Mouse (Mus musculus) hindbrain, embryonic 11.5 days (tissue): Measurements from ENCODE around the gene Nav1. TPM values are rescaled to one million over a fixed set of nuclear protein-coding genes. Genes with fewer than 3 reads are reported as not detected.

ENCODE experiments used
- ATAC-seq: fragments of 200-750 bp; cut with Nextera tagmentation; 2 replicates; pipeline ENCODE4 v1.8.0; 2017; ENCODE audit warnings: mild to moderate bottlenecking, moderate TSS enrichment, moderate library complexity; ENCODE audit not compliant: low FRiP score
- DNase-seq: peaks from one replicate; pipeline ENCODE4 v3.0.0-alpha.2; 2015; ENCODE audit warnings: low spot score
- H3K27ac ChIP-seq: fragments of 300-500 bp; sonication (generic); 2 replicates; pipeline ENCODE4 v1.5.1; 2014; ENCODE audit warnings: mild to moderate bottlenecking, low read depth, low read length
- H3K27me3 ChIP-seq: fragments of 300-500 bp; sonication (generic); 2 replicates; pipeline ENCODE4 v1.6.1; 2014; ENCODE audit warnings: mild to moderate bottlenecking, low read length, moderate library complexity, mixed read lengths; ENCODE audit not compliant: control insufficient read depth, insufficient read depth
- H3K36me3 ChIP-seq: fragments of 300-500 bp; sonication (generic); 2 replicates; pipeline ENCODE4 v1.6.1; 2014; ENCODE audit warnings: mild to moderate bottlenecking, low read length, moderate library complexity, mixed read lengths; ENCODE audit not compliant: control insufficient read depth, insufficient read depth
- H3K4me1 ChIP-seq: fragments of 300-500 bp; sonication (generic); replicated peaks from 2 replicates; pipeline ENCODE4 v1.6.1; 2014; ENCODE audit warnings: low read length, mixed read lengths; ENCODE audit not compliant: control insufficient read depth, insufficient read depth
- H3K4me2 ChIP-seq: fragments of 300-500 bp; sonication (generic); replicated peaks from 2 replicates; pipeline ENCODE4 v1.6.1; 2014; ENCODE audit warnings: mild to moderate bottlenecking, low read depth, low read length
- H3K4me3 ChIP-seq: fragments of 300-500 bp; sonication (generic); 2 replicates; pipeline ENCODE4 v1.5.1; 2014; ENCODE audit warnings: low read depth, low read length
- H3K9ac ChIP-seq: fragments of 300-500 bp; sonication (generic); 2 replicates; pipeline ENCODE4 v1.6.1; 2014; ENCODE audit warnings: low read depth, low read length
- H3K9me3 ChIP-seq: fragments of 300-500 bp; sonication (generic); 2 replicates; pipeline ENCODE4 v1.6.1; 2016; ENCODE audit warnings: low read length; ENCODE audit not compliant: control insufficient read depth
- WGBS: fragments of 180-500 bp; shearing (Covaris S2); extraction: QIAGEN DNeasy Blood & Tissue Kit; methylation state at CpG from one replicate; pipeline ENCODE4 v1.1.7; 2014; 5-methylcytosine and 5-hydroxymethylcytosine counted together
- polyA plus RNA-seq: library from polyadenylated mRNA; unstranded; fragments of >200 nt; fragmentation: Nextera tagmentation; extraction: Ambion mirVana; gene quantifications from 2 replicates; pipeline ENCODE4 v1.2.1, GENCODE M21; 2014

Nav1 gene
- polyA plus RNA-seq, 1 experiment from 2014 or later = 21.0 TPM

DNA sequence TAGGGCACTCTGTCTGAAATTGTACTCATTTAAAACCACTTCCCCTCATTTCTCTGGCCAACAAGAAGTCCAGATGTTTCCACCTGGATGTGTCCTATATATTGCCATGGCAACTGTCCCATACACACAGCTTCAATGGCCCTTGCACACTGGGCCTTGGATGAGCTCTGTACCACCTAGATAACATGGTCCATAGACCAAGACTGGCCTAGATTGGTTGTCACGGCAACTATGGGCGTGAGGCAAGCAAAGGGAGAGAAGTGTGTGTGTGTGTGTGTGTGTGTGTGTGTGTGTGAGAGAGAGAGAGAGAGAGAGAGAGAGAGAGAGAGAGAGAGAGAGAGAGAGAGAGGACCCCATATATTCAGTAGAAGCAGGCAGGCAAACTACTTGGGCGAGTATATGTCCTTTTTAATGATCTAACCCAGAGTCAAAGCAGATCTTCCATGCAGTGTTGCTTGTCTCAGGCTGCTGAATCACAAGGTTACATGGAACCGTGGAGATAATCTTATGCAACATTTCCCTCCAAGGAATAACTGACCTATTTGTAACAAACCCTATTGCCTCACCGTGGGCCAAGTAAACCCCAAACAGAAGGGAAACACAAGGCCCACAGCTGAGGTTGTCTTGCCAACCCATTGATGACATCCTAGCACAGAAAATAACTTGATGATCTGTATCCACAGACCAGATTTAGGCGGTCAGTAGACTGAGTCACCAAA lies 13.4 kb downstream of the Nav1 start:
- H3K36me3 ChIP-seq = no peaks in the 10 kb centered on the region
- WGBS = 78% methylated on average over 6 of the region's 6 CpGs

DNA sequence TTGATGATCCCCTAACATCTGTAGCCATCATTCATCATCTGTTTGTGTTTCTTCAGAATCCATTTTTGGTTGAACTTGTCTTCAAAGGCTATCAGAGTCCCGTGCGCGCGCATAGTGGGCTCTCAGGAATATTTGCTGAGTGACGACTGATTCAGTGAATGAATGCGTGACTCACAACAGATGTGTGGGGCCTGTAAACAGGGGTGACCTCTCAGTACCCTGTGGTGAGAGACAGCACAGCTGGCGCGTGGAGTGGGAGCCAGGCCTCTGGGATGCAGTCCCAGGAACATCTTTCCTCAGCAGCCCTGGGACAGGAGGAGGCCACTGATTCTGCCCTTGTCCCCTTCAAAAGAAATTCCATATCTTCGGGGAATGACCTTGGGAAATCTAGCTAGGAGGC lies 16.3 kb downstream of the Nav1 start:
- WGBS = 75% methylated on average over 9 of the region's 9 CpGs
- H3K4me2 ChIP-seq = no peak overlapping the region
- ATAC-seq (no peak), DNase-seq (no peak)
- peaks cover 2% of the 10 kb centered on the region; the same call in 1 of the 2 replicates for H3K4me1 ChIP-seq
- H3K9me3 ChIP-seq = no peaks in the 10 kb centered on the region
- no peak overlapping the region for H3K9ac ChIP-seq
- no peaks in the 10 kb centered on the region for H3K27me3 ChIP-seq
- H3K4me3 ChIP-seq = no peak overlapping the region
- H3K36me3 ChIP-seq = no peaks in the 10 kb centered on the region
- H3K27ac ChIP-seq = no peak overlapping the region

More for the DNA sequence above, 13.4 kb downstream of the Nav1 start:
- no peak overlapping the region for H3K4me2 ChIP-seq
- H3K27ac ChIP-seq = no peak overlapping the region
- H3K9me3 ChIP-seq = no peaks in the 10 kb centered on the region
- no peak overlapping the region for H3K4me3 ChIP-seq
- H3K27me3 ChIP-seq = no peaks in the 10 kb centered on the region
- ATAC-seq = no peak
- H3K4me1 ChIP-seq = no peaks in the 10 kb centered on the region
- no peak overlapping the region for H3K9ac ChIP-seq
- no peak for DNase-seq

GRCm38 (mm10) chr1:135588973-135589372 lies 18.1 kb downstream of the Nav1 start:
- ATAC-seq = no peak
- 51% methylated on average over 3 of the region's 3 CpGs for WGBS

GRCm38 (mm10) chr1:135586903-135587302 lies 20.2 kb downstream of the Nav1 start:
- no peak overlapping the region for H3K9ac ChIP-seq
- H3K27ac ChIP-seq = no peak overlapping the region
- H3K4me1 ChIP-seq = peaks cover 12% of the 10 kb centered on the region
- no peaks in the 10 kb centered on the region for H3K36me3 ChIP-seq
- H3K27me3 ChIP-seq = no peaks in the 10 kb centered on the region
- DNase-seq (no peak), ATAC-seq (no peak)
- no peak overlapping the region for H3K4me2 ChIP-seq
- H3K9me3 ChIP-seq = no peaks in the 10 kb centered on the region
- H3K4me3 ChIP-seq = no peak overlapping the region

More at GRCm38 (mm10) chr1:135588973-135589372, 18.1 kb downstream of the Nav1 start:
- H3K27ac ChIP-seq = no peak overlapping the region
- no peaks in the 10 kb centered on the region for H3K27me3 ChIP-seq
- no peak overlapping the region for H3K4me2 ChIP-seq
- H3K36me3 ChIP-seq = no peaks in the 10 kb centered on the region
- H3K4me1 ChIP-seq = peaks cover 4% of the 10 kb centered on the region; the same call in 1 of the 2 replicates
- DNase-seq = no peak
- no peak overlapping the region for H3K9ac ChIP-seq
- H3K9me3 ChIP-seq = no peaks in the 10 kb centered on the region
- H3K4me3 ChIP-seq = no peak overlapping the region

DNA sequence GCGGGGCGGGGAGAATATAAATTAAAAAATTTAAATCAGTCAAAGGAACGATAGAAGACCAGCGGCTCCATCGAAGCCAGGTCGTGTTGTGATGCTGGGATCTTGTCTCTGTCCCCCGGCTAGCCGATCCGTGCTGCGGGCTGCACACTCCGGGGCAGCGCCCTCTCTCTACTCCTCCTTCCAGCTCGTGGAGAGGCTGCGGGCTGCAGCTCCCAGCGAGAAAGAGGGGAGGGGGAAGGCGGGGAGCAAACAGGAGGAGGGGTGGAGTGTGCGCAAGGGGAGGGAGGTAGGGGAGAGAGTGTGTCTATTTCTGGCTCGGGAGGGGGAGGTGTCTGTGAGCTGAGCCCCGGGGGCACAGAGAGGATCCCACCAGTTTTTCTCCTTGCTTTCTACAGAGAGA lies 21.5 kb downstream of the Nav1 start:
- ATAC-seq (peak; percentile 72), DNase-seq (peak; percentile 75)
- Histone ChIP-seq H3K4me2 (peak overlapping the region; percentile 82), H3K27ac (peak overlapping the region; percentile 83), H3K27me3 (no peaks in the 10 kb centered on the region), H3K36me3 (no peaks in the 10 kb centered on the region), H3K4me1 (peaks cover 19% of the 10 kb centered on the region), H3K4me3 (peak overlapping the region; percentile 58), H3K9me3 (no peaks in the 10 kb centered on the region), H3K9ac (peak overlapping the region; percentile 79)
- under 1% methylated on average over 17 of the region's 19 CpGs for WGBS

GRCm38 (mm10) chr1:135584587-135585541 lies 22.2 kb downstream of the Nav1 start:
- no peaks in the 10 kb centered on the region for H3K27me3 ChIP-seq
- H3K9ac ChIP-seq = peak overlapping the region; percentile 79
- DNase-seq (peak; percentile 74), ATAC-seq (peak; percentile 71)
- peak overlapping the region; percentile 82 for H3K4me2 ChIP-seq
- H3K4me1 ChIP-seq = peaks cover 23% of the 10 kb centered on the region
- WGBS = 1% methylated on average over 68 of the region's 73 CpGs
- no peaks in the 10 kb centered on the region for H3K36me3 ChIP-seq
- peak overlapping the region; percentile 83 for H3K27ac ChIP-seq
- peak overlapping the region; percentile 58 for H3K4me3 ChIP-seq
- no peaks in the 10 kb centered on the region for H3K9me3 ChIP-seq

- peaks cover 25% of the 10 kb centered on the region for H3K4me1 ChIP-seq
- H3K9me3 ChIP-seq = no peaks in the 10 kb centered on the region
- peak overlapping the region; percentile 83 for H3K27ac ChIP-seq
- ATAC-seq (no peak), DNase-seq (no peak)
- no peaks in the 10 kb centered on the region for H3K36me3 ChIP-seq
- WGBS = 1% methylated on average over 21 of the region's 21 CpGs
- no peaks in the 10 kb centered on the region for H3K27me3 ChIP-seq
- peak overlapping the region; percentile 82 for H3K4me2 ChIP-seq
- peak overlapping the region; percentile 58 for H3K4me3 ChIP-seq
- peak overlapping the region; percentile 79 for H3K9ac ChIP-seq
These were observed 23.2 kb downstream of the Nav1 start for GRCm38 (mm10) chr1:135583678-135584515.

GRCm38 (mm10) chr1:135583081-135583677 lies 23.9 kb downstream of the Nav1 start:
- no peaks in the 10 kb centered on the region for H3K27me3 ChIP-seq
- peak overlapping the region; percentile 82 for H3K4me2 ChIP-seq
- H3K9ac ChIP-seq = peak overlapping the region; percentile 79
- peaks cover 30% of the 10 kb centered on the region for H3K4me1 ChIP-seq
- H3K36me3 ChIP-seq = no peaks in the 10 kb centered on the region
- DNase-seq = peak; percentile 81
- 4% methylated on average over 15 of the region's 15 CpGs for WGBS
- no peaks in the 10 kb centered on the region for H3K9me3 ChIP-seq
- peak overlapping the region; percentile 83 for H3K27ac ChIP-seq
- H3K4me3 ChIP-seq = peak overlapping the region; percentile 58
- ATAC-seq = peak; percentile 69
